Mouse (Mus musculus): ENCODE measurements at regions not wholly inside any gene's neighbourhood (a gene's known extent, or its start where the extent isn't known, plus 50 kb on each side); places are given as distances from the start of the nearest gene placed in this dataset.

GRCm38 (mm10) chrX:107477066-107477465, 73.9 kb upstream of the Itm2a start:
- peak in 1 of 2 experiments; percentile 8 for DNase-seq (ENCODE audit: low spot score in 2 of 2)

- no peak for DNase-seq (ENCODE audit: low spot score in 2 of 2)
Measured at GRCm38 (mm10) chrX:107469242-107469641, 66.1 kb upstream of the Itm2a start.
